Mouse (Mus musculus) liver, postnatal 0 days (tissue): ENCODE measurements around the gene Capn10.

Source experiments
- CTCF ChIP-seq: sonication (generic); IDR thresholded peaks from 2 replicates; pipeline ENCODE4 v1.5.1; 2016; ENCODE audit warnings: antibody characterized with exemption, low read depth
- EP300 ChIP-seq: IDR thresholded peaks from 2 replicates; pipeline ENCODE4 v1.6.1; 2016; ENCODE audit warnings: antibody characterized with exemption, low read depth, mild to moderate bottlenecking

GRCm38 (mm10) chr1:92947966-92948365 is 13.8 kb downstream of the Capn10 start:
- no peak for TF ChIP-seq CTCF
- TF ChIP-seq EP300: no peak
